Mouse (Mus musculus) heart, adult 2 months (tissue): ENCODE data around the gene Hadha. TPM values are rescaled to one million over a fixed set of nuclear protein-coding genes. Genes with fewer than 3 reads are reported as not detected.
A peak's percentile ranks its signal among the peaks of the same experiment; 100 is the strongest.

Experiments
- DNase-seq, 2 experiments: peaks; one replicate each; pipeline ENCODE4 v3.0.0; 2021
- H3K27ac ChIP-seq: fragments of 200-600 bp; 2 replicates; pipeline ENCODE4 v1.8.1; 2022
- H3K27me3 ChIP-seq: fragments of 200-500 bp; 2 replicates; pipeline ENCODE4 v1.6.1; 2012; ENCODE audit warnings: mild to moderate bottlenecking, low read length, inconsistent platforms, mixed read lengths; ENCODE audit not compliant: control insufficient read depth, insufficient read depth
- H3K36me3 ChIP-seq: fragments of 200-500 bp; 2 replicates; pipeline ENCODE4 v1.6.1; 2012; ENCODE audit warnings: low read length, inconsistent platforms; ENCODE audit not compliant: control insufficient read depth, insufficient read depth
- H3K4me1 ChIP-seq: fragments of 200-500 bp; 2 replicates; pipeline ENCODE4 v1.6.1; 2011; ENCODE audit warnings: low read length; ENCODE audit not compliant: control insufficient read depth, insufficient read depth
- H3K4me3 ChIP-seq: fragments of 200-600 bp; 2 replicates; pipeline ENCODE4 v1.8.1; 2022
- H3K79me2 ChIP-seq: fragments of 200-500 bp; replicated peaks from 2 replicates; pipeline ENCODE4 v1.6.1; 2012; ENCODE audit warnings: mild to moderate bottlenecking, inconsistent platforms, low read length, moderate library complexity, mixed read lengths; ENCODE audit not compliant: control insufficient read depth, insufficient read depth
- H3K9ac ChIP-seq: fragments of 200-500 bp; 2 replicates; pipeline ENCODE4 v1.6.1; 2012; ENCODE audit warnings: low read depth, mild to moderate bottlenecking, control low read depth, inconsistent platforms, low read length, mixed read lengths
- CTCF ChIP-seq: fragments of 200-600 bp; IDR thresholded peaks from 2 replicates; pipeline ENCODE4 v1.8.1; 2022; ENCODE audit warnings: antibody characterized with exemption, mild to moderate bottlenecking, moderate library complexity
- EP300 ChIP-seq: fragments of 200-500 bp; IDR thresholded peaks from 2 replicates; pipeline ENCODE4 v1.6.1; 2011; ENCODE audit warnings: low read depth, low read length, control low read depth; ENCODE audit not compliant: insufficient read depth
- POLR2A ChIP-seq: fragments of 200-500 bp; IDR thresholded peaks from 2 replicates; pipeline ENCODE4 v1.6.1; 2011; ENCODE audit warnings: mild to moderate bottlenecking, low read depth, low read length, control low read depth; ENCODE audit not compliant: insufficient read depth
- WGBS: fragments of 180-500 bp; shearing (Covaris S2); methylation state at CpG from one replicate; pipeline ENCODE4 v1.1.7; 2018; 5-methylcytosine and 5-hydroxymethylcytosine counted together
- intact Hi-C: fragments of 180-260 bp; cut with DNase I; formaldehyde crosslinking; loops from one replicate; pipeline ENCODE4 v1.15.1; 2025
- polyA plus RNA-seq: library from polyadenylated mRNA; depleted of rRNA; stranded (reverse); fragments of >200 nt; gene quantifications from 2 replicates; pipeline ENCODE4 v1.2.3, GENCODE M21; 2012
- total RNA-seq, 2 experiments: library from RNA; stranded (reverse); gene quantifications; 2 replicates each; pipeline ENCODE4 v1.2.3; 2021

Gene Hadha
- total and polyA plus RNA-seq, 3 experiments, result 367 to 1,333 (median 1,174) TPM

- TF ChIP-seq EP300 (no peak), CTCF (no peak), POLR2A (no peak)
- H3K9ac ChIP-seq, result no peak overlapping the region
- WGBS, result 65% methylated on average over 7 of the region's 7 CpGs
Observed at GRCm38 (mm10) chr5:30198257-30198656, 43.3 kb upstream of the Hadha start.

GRCm38 (mm10) chr5:30195340-30195739 lies 40.4 kb upstream of the Hadha start:
- Histone ChIP-seq H3K9ac (no peak overlapping the region), H3K79me2 (no peaks in the 10 kb centered on the region), H3K4me3 (no peak overlapping the region), H3K36me3 (no peaks in the 10 kb centered on the region), H3K4me1 (no peaks in the 10 kb centered on the region), H3K27me3 (no peaks in the 10 kb centered on the region), H3K27ac (no peak overlapping the region)
- DNase-seq, result no peak
- 89% methylated on average over 5 of the region's 5 CpGs for WGBS
- TF ChIP-seq EP300 (no peak), POLR2A (no peak), CTCF (no peak)
- intact Hi-C loops, result no loop called here

More at GRCm38 (mm10) chr5:30198257-30198656, 43.3 kb upstream of the Hadha start:
- H3K36me3 ChIP-seq, result no peaks in the 10 kb centered on the region
- intact Hi-C loops, result no loop called here
- H3K27me3 ChIP-seq, result no peaks in the 10 kb centered on the region
- no peaks in the 10 kb centered on the region for H3K79me2 ChIP-seq
- no peak overlapping the region for H3K4me3 ChIP-seq
- H3K4me1 ChIP-seq, result no peaks in the 10 kb centered on the region
- H3K27ac ChIP-seq, result no peak overlapping the region
- DNase-seq, result no peak

- H3K36me3 ChIP-seq, result peaks cover 3% of the 10 kb centered on the region
- WGBS, result 70% methylated on average over 1 of the region's 1 CpGs
- intact Hi-C loops, result no loop called here
- no peaks in the 10 kb centered on the region for H3K27me3 ChIP-seq
- no peaks in the 10 kb centered on the region for H3K79me2 ChIP-seq
- TF ChIP-seq POLR2A, result no peak
- peak; percentile 57 for TF ChIP-seq CTCF
- no peak for TF ChIP-seq EP300
- no peak overlapping the region for H3K4me3 ChIP-seq
- H3K4me1 ChIP-seq, result no peaks in the 10 kb centered on the region
- no peak for DNase-seq
- H3K9ac ChIP-seq, result no peak overlapping the region
- H3K27ac ChIP-seq, result no peak overlapping the region
Observed at GRCm38 (mm10) chr5:30192452-30192851, 37.5 kb upstream of the Hadha start.

- Histone ChIP-seq H3K79me2 (no peaks in the 10 kb centered on the region), H3K36me3 (peaks cover 10% of the 10 kb centered on the region), H3K27me3 (no peaks in the 10 kb centered on the region), H3K27ac (no peak overlapping the region), H3K4me3 (no peak overlapping the region), H3K4me1 (no peaks in the 10 kb centered on the region), H3K9ac (no peak overlapping the region)
- intact Hi-C loops, result loop anchor here (5.0 kb wide), 1 partner anchor 46 kb away; no protein-coding TSS in a partner anchor
- WGBS, result 80% methylated on average over 12 of the region's 12 CpGs
- no peak for DNase-seq
- TF ChIP-seq CTCF, result no peak
- TF ChIP-seq EP300, result no peak
- no peak for TF ChIP-seq POLR2A
Observed at GRCm38 (mm10) chr5:30187687-30188485, 32.9 kb upstream of the Hadha start.

- peaks cover 48% of the 10 kb centered on the region for H3K36me3 ChIP-seq
- WGBS, result 64% methylated on average over 4 of the region's 4 CpGs
- no peak for TF ChIP-seq CTCF
- TF ChIP-seq EP300, result 0 out of 2 replicates have a peak, but pooled peaks have one; percentile 34
Observed at GRCm38 (mm10) chr5:30175811-30176210, 20.8 kb upstream of the Hadha start.

More at GRCm38 (mm10) chr5:30175811-30176210, 20.8 kb upstream of the Hadha start:
- H3K9ac ChIP-seq, result no peak overlapping the region
- 0 out of 2 replicates have a peak, but pooled peaks cover 1% of the 10 kb centered on the region for H3K79me2 ChIP-seq
- H3K27me3 ChIP-seq, result no peaks in the 10 kb centered on the region
- H3K4me1 ChIP-seq, result no peaks in the 10 kb centered on the region; the same call in none of the 2 replicates
- intact Hi-C loops, result no loop called here
- no peak for DNase-seq
- no peak overlapping the region for H3K4me3 ChIP-seq
- H3K27ac ChIP-seq, result peak overlapping the region; percentile 13
